Mouse (Mus musculus): ENCODE measurements around the gene Dnajc10. TPM values are rescaled to one million over a fixed set of nuclear protein-coding genes. Genes with fewer than 3 reads are reported as not detected.

Dnajc10 gene
- total and polyA plus RNA-seq, 2 experiments from 2014 or later = 65.8 TPM

GRCm38 (mm10) chr2:80386255-80386654 lies 71.0 kb downstream of the Dnajc10 start:
- Histone ChIP-seq H3K27ac (ENCODE audit: low read depth, low read length) (no peak overlapping the region), H3K9me3 (ENCODE audit: low read length) (no peaks in the 10 kb centered on the region), H3K4me2 (ENCODE audit: low read depth, low read length, poor library complexity, severe bottlenecking) (no peak overlapping the region), H3K9ac (replicated peaks; ENCODE audit: low read length, poor library complexity, severe bottlenecking) (no peak overlapping the region), H3K4me3 (ENCODE audit: low read depth, low read length) (no peak overlapping the region), H3K4me1 (ENCODE audit: insufficient read depth, low read length) (no peaks in the 10 kb centered on the region), H3K27me3 (ENCODE audit: insufficient read depth, low read length) (no peaks in the 10 kb centered on the region), H3K36me3 (ENCODE audit: insufficient read depth, low read length) (no peaks in the 10 kb centered on the region)
- DNase-seq (ENCODE audit: low spot score) (no peak), ATAC-seq (ENCODE audit: low FRiP score) (no peak)
- TF ChIP-seq CTCF (IDR thresholded peaks at IDR 0.05) = no peak
- 98% methylated on average over 2 of the region's 2 CpGs for WGBS

GRCm38 (mm10) chr2:80387668-80388067 lies 72.4 kb downstream of the Dnajc10 start:
- no peak overlapping the region for H3K9ac ChIP-seq (replicated peaks; ENCODE audit: low read length, poor library complexity, severe bottlenecking)
- 76% methylated on average over 9 of the region's 9 CpGs for WGBS
- no peaks in the 10 kb centered on the region for H3K4me1 ChIP-seq (ENCODE audit: insufficient read depth, low read length)
- H3K36me3 ChIP-seq (ENCODE audit: insufficient read depth, low read length) = no peaks in the 10 kb centered on the region
- no peak overlapping the region for H3K4me2 ChIP-seq (ENCODE audit: low read depth, low read length, poor library complexity, severe bottlenecking)
- H3K27ac ChIP-seq (ENCODE audit: low read depth, low read length) = no peak overlapping the region
- TF ChIP-seq CTCF (IDR thresholded peaks at IDR 0.05) = no peak
- no peak overlapping the region for H3K4me3 ChIP-seq (ENCODE audit: low read depth, low read length)
- no peaks in the 10 kb centered on the region for H3K9me3 ChIP-seq (ENCODE audit: low read length)
- H3K27me3 ChIP-seq (ENCODE audit: insufficient read depth, low read length) = no peaks in the 10 kb centered on the region
- ATAC-seq (ENCODE audit: low FRiP score) = no peak
- no peak for DNase-seq (ENCODE audit: low spot score)

GRCm38 (mm10) chr2:80388341-80388740 lies 73.1 kb downstream of the Dnajc10 start:
- no peak overlapping the region for H3K9ac ChIP-seq (replicated peaks; ENCODE audit: low read length, poor library complexity, severe bottlenecking)
- no peak for TF ChIP-seq CTCF (IDR thresholded peaks at IDR 0.05)
- WGBS = 91% methylated on average over 3 of the region's 3 CpGs
- no peaks in the 10 kb centered on the region for H3K9me3 ChIP-seq (ENCODE audit: low read length)
- ATAC-seq (ENCODE audit: low FRiP score) (no peak), DNase-seq (ENCODE audit: low spot score) (no peak)
- H3K4me3 ChIP-seq (ENCODE audit: low read depth, low read length) = no peak overlapping the region
- no peaks in the 10 kb centered on the region for H3K27me3 ChIP-seq (ENCODE audit: insufficient read depth, low read length)
- no peaks in the 10 kb centered on the region for H3K36me3 ChIP-seq (ENCODE audit: insufficient read depth, low read length)
- no peak overlapping the region for H3K27ac ChIP-seq (ENCODE audit: low read depth, low read length)
- H3K4me2 ChIP-seq (ENCODE audit: low read depth, low read length, poor library complexity, severe bottlenecking) = no peak overlapping the region
- no peaks in the 10 kb centered on the region for H3K4me1 ChIP-seq (ENCODE audit: insufficient read depth, low read length)

GRCm38 (mm10) chr2:80396057-80396456 lies 80.8 kb downstream of the Dnajc10 start:
- Histone ChIP-seq H3K4me3 (ENCODE audit: low read depth, low read length) (no peak overlapping the region), H3K4me2 (ENCODE audit: low read depth, low read length, poor library complexity, severe bottlenecking) (no peak overlapping the region), H3K27ac (ENCODE audit: low read depth, low read length) (no peak overlapping the region), H3K27me3 (ENCODE audit: insufficient read depth, low read length) (no peaks in the 10 kb centered on the region), H3K36me3 (ENCODE audit: insufficient read depth, low read length) (no peaks in the 10 kb centered on the region), H3K4me1 (ENCODE audit: insufficient read depth, low read length) (no peaks in the 10 kb centered on the region), H3K9ac (replicated peaks; ENCODE audit: low read length, poor library complexity, severe bottlenecking) (no peak overlapping the region), H3K9me3 (ENCODE audit: low read length) (no peaks in the 10 kb centered on the region)
- DNase-seq (ENCODE audit: low spot score) (no peak), ATAC-seq (ENCODE audit: low FRiP score) (no peak)
- no peak for TF ChIP-seq CTCF (IDR thresholded peaks at IDR 0.05)
- WGBS = 68% methylated on average over 7 of the region's 7 CpGs

- 47% methylated on average over 3 of the region's 3 CpGs for WGBS
- Histone ChIP-seq H3K27ac (ENCODE audit: low read depth, low read length) (no peak overlapping the region), H3K36me3 (ENCODE audit: insufficient read depth, low read length) (no peaks in the 10 kb centered on the region), H3K27me3 (ENCODE audit: insufficient read depth, low read length) (no peaks in the 10 kb centered on the region), H3K4me1 (ENCODE audit: insufficient read depth, low read length) (no peaks in the 10 kb centered on the region), H3K9ac (replicated peaks; ENCODE audit: low read length, poor library complexity, severe bottlenecking) (no peak overlapping the region), H3K9me3 (ENCODE audit: low read length) (no peaks in the 10 kb centered on the region), H3K4me3 (ENCODE audit: low read depth, low read length) (no peak overlapping the region), H3K4me2 (ENCODE audit: low read depth, low read length, poor library complexity, severe bottlenecking) (no peak overlapping the region)
- no peak for TF ChIP-seq CTCF (IDR thresholded peaks at IDR 0.05)
- DNase-seq (ENCODE audit: low spot score) = no peak
- no peak for ATAC-seq (ENCODE audit: low FRiP score)
Measured at GRCm38 (mm10) chr2:80396864-80397263, 81.6 kb downstream of the Dnajc10 start.

- WGBS = 14% methylated on average over 3 of the region's 3 CpGs
- no peak overlapping the region for H3K27ac ChIP-seq (ENCODE audit: low read depth, low read length)
- no peaks in the 10 kb centered on the region for H3K9me3 ChIP-seq (ENCODE audit: low read length)
- no peaks in the 10 kb centered on the region for H3K36me3 ChIP-seq (ENCODE audit: insufficient read depth, low read length)
- H3K9ac ChIP-seq (replicated peaks; ENCODE audit: low read length, poor library complexity, severe bottlenecking) = no peak overlapping the region
- no peaks in the 10 kb centered on the region for H3K27me3 ChIP-seq (ENCODE audit: insufficient read depth, low read length)
- DNase-seq (ENCODE audit: low spot score) (no peak), ATAC-seq (ENCODE audit: low FRiP score) (no peak)
- no peak overlapping the region for H3K4me3 ChIP-seq (ENCODE audit: low read depth, low read length)
- no peak overlapping the region for H3K4me2 ChIP-seq (ENCODE audit: low read depth, low read length, poor library complexity, severe bottlenecking)
- no peaks in the 10 kb centered on the region for H3K4me1 ChIP-seq (ENCODE audit: insufficient read depth, low read length)
- no peak for TF ChIP-seq CTCF (IDR thresholded peaks at IDR 0.05)
Measured at GRCm38 (mm10) chr2:80398595-80399099, 83.4 kb downstream of the Dnajc10 start.

Other genes with a start within 250 kb of the Dnajc10 start
- 13.2 and 18.6 TPM in 2 replicates for gene Pde1a, start 186.0 kb upstream of the Dnajc10 start, total RNA-seq (2014; rRNA removed)
- 15.2 and 17.0 TPM in 2 replicates for gene Pde1a, start 186.0 kb upstream of the Dnajc10 start, polyA plus RNA-seq (2015; fragmentation: Nextera tagmentation; extraction: Ambion mirVana)
- gene Prdx6b, start 23.0 kb upstream of the Dnajc10 start, total RNA-seq (2014; rRNA removed) = not detected in 2 replicates
- gene Prdx6b, start 23.0 kb upstream of the Dnajc10 start, polyA plus RNA-seq (2015; fragmentation: Nextera tagmentation; extraction: Ambion mirVana) = not detected in 2 replicates
- 2.5 and 2.6 TPM in 2 replicates for gene Frzb, start 132.2 kb downstream of the Dnajc10 start, total RNA-seq (2014; rRNA removed)
- 1.3 and 2.4 TPM in 2 replicates for gene Frzb, start 132.2 kb downstream of the Dnajc10 start, polyA plus RNA-seq (2015; fragmentation: Nextera tagmentation; extraction: Ambion mirVana)

All from midbrain, postnatal 0 days (tissue).